Comparison of ENCODE assay signal across 30 mouse cellular contexts in genomic region chr5:139559782-139560181, GRCm38 (mm10). TPM values are rescaled to one million over a fixed set of nuclear protein-coding genes. Genes with fewer than 3 reads are reported as not detected.
DNase-seq lines count a peak whose midpoint lies in the region; ATAC-seq and TF ChIP-seq lines count a peak whose summit lies in the region.
"Had no signal": no experiment of that assay in that cellular context is flagged by ENCODE, and none has a peak within 500 bp of the region (broad histone marks: within the 10 kb centered on the region; RNA-seq: fewer than 3 reads in every experiment).

No protein-coding gene starts in this region.

- H3K27me3 ChIP-seq in intestine, embryonic 16.5 days (replicated peaks; ENCODE audit: control insufficient read depth, insufficient read depth, low read length) = peaks cover 79% of the 10 kb centered on the region
- H3K27me3 ChIP-seq in intestine, postnatal 0 days (replicated peaks; ENCODE audit: control insufficient read depth, insufficient read depth, low read length) = peaks cover 79% of the 10 kb centered on the region
- H3K27me3 ChIP-seq in midbrain, embryonic 14.5 days (ENCODE audit: control insufficient read depth, insufficient read depth, low read length) = peaks cover 44% of the 10 kb centered on the region
- H3K27me3 ChIP-seq in midbrain, embryonic 13.5 days = peaks cover 84% of the 10 kb centered on the region
- H3K27me3 ChIP-seq in lung, postnatal 0 days (replicated peaks; ENCODE audit: insufficient read depth, low read length) = peaks cover 63% of the 10 kb centered on the region

- H3K4me1 ChIP-seq in intestine, embryonic 16.5 days (ENCODE audit: control insufficient read depth, insufficient read depth, low read length) = peaks cover 16% of the 10 kb centered on the region; the same call in 1 of the 2 replicates
- H3K4me1 ChIP-seq in intestine, postnatal 0 days (replicated peaks; ENCODE audit: control insufficient read depth, insufficient read depth, low read length) = 0 out of 2 replicates have a peak, but pooled peaks cover 3% of the 10 kb centered on the region
- peaks cover 33% of the 10 kb centered on the region for H3K4me1 ChIP-seq in midbrain, embryonic 14.5 days (ENCODE audit: control insufficient read depth, insufficient read depth, low read length)
- H3K4me1 ChIP-seq in midbrain, embryonic 13.5 days (replicated peaks) = peaks cover 51% of the 10 kb centered on the region
- no peaks in the 10 kb centered on the region for H3K4me1 ChIP-seq in lung, postnatal 0 days (ENCODE audit: insufficient read depth, low read depth, low read length)

- TF ChIP-seq CTCF in intestine, postnatal 0 days (IDR thresholded peaks at IDR 0.05; ENCODE audit: low read depth) = no peak
- no peak for TF ChIP-seq CTCF in lung, postnatal 0 days (IDR thresholded peaks at IDR 0.05)

- DNase-seq in adrenal gland, adult 2 months = peak; percentile 60
- no peak for DNase-seq in adrenal gland, adult 18-20 months (ENCODE audit: low spot score in 2 of 2)
- no peak for DNase-seq in midbrain, embryonic 14.5 days
- no peak for DNase-seq in lung, postnatal 0 days (ENCODE audit: low spot score)
- DNase-seq: adrenal gland, postnatal 10 days; cerebellum, adult 2 months; gastrocnemius, postnatal 10 days; kidney, adult 9 months; layer of hippocampus, postnatal 36 days; lung, postnatal 14 days; right cerebral cortex, postnatal 14 days; thymus, adult 2 months; thymus, postnatal 4 days had no signal

- H3K4me3 ChIP-seq in intestine, embryonic 16.5 days (ENCODE audit: low read length) = no peak overlapping the region
- H3K4me3 ChIP-seq in intestine, postnatal 0 days (ENCODE audit: low read depth, low read length) = no peak overlapping the region
- H3K4me3 ChIP-seq in midbrain, embryonic 14.5 days (replicated peaks; ENCODE audit: low read depth, low read length) = no peak overlapping the region
- no peak overlapping the region for H3K4me3 ChIP-seq in midbrain, embryonic 13.5 days (replicated peaks)
- H3K4me3 ChIP-seq in lung, postnatal 0 days (ENCODE audit: low read depth, low read length) = no peak overlapping the region
- H3K4me3 ChIP-seq: embryonic facial prominence, embryonic 12.5 days; forebrain, embryonic 15.5 days; heart, embryonic 10.5 days; midbrain, embryonic 12.5 days had no signal

- no peaks in the 10 kb centered on the region for H3K9me3 ChIP-seq in intestine, embryonic 16.5 days (ENCODE audit: control insufficient read depth, low read length)
- H3K9me3 ChIP-seq in intestine, postnatal 0 days (ENCODE audit: control insufficient read depth) = no peaks in the 10 kb centered on the region
- H3K9me3 ChIP-seq in midbrain, embryonic 14.5 days (ENCODE audit: control insufficient read depth, low read length) = no peaks in the 10 kb centered on the region
- H3K9me3 ChIP-seq in midbrain, embryonic 13.5 days = no peaks in the 10 kb centered on the region
- H3K9me3 ChIP-seq in lung, postnatal 0 days (ENCODE audit: low read length) = no peaks in the 10 kb centered on the region
- H3K9me3 ChIP-seq: embryonic facial prominence, embryonic 12.5 days; forebrain, embryonic 15.5 days; heart, embryonic 10.5 days; midbrain, embryonic 12.5 days had no signal

- 34% methylated on average over 7 of the region's 7 CpGs for WGBS in intestine, embryonic 16.5 days
- 36% methylated on average over 7 of the region's 7 CpGs for WGBS in intestine, postnatal 0 days
- 49% methylated on average over 7 of the region's 7 CpGs for WGBS in midbrain, embryonic 14.5 days
- WGBS in midbrain, embryonic 13.5 days = 49% methylated on average over 7 of the region's 7 CpGs
- WGBS in lung, postnatal 0 days = 33% methylated on average over 7 of the region's 7 CpGs

- TF ChIP-seq EP300 in lung, postnatal 0 days (IDR thresholded peaks at IDR 0.05) = no peak

- H3K4me2 ChIP-seq in intestine, embryonic 16.5 days (ENCODE audit: low read depth, low read length) = no peak overlapping the region
- H3K4me2 ChIP-seq in intestine, postnatal 0 days (replicated peaks; ENCODE audit: low read depth) = no peak overlapping the region
- no peak overlapping the region for H3K4me2 ChIP-seq in midbrain, embryonic 14.5 days (ENCODE audit: low read length)
- H3K4me2 ChIP-seq in midbrain, embryonic 13.5 days (replicated peaks) = no peak overlapping the region
- no peak overlapping the region for H3K4me2 ChIP-seq in lung, postnatal 0 days (replicated peaks; ENCODE audit: low read depth, low read length)
- H3K4me2 ChIP-seq: embryonic facial prominence, embryonic 12.5 days; liver, embryonic 11.5 days had no signal

- no peaks in the 10 kb centered on the region for H3K36me3 ChIP-seq in intestine, embryonic 16.5 days (ENCODE audit: control insufficient read depth, insufficient read depth, low read length)
- H3K36me3 ChIP-seq in intestine, postnatal 0 days (ENCODE audit: control insufficient read depth, insufficient read depth) = no peaks in the 10 kb centered on the region
- no peaks in the 10 kb centered on the region for H3K36me3 ChIP-seq in midbrain, embryonic 14.5 days (ENCODE audit: control insufficient read depth, insufficient read depth, low read length)
- no peaks in the 10 kb centered on the region for H3K36me3 ChIP-seq in midbrain, embryonic 13.5 days
- H3K36me3 ChIP-seq in lung, postnatal 0 days (ENCODE audit: insufficient read depth, low read length) = no peaks in the 10 kb centered on the region
- H3K36me3 ChIP-seq: embryonic facial prominence, embryonic 12.5 days; forebrain, embryonic 15.5 days; heart, embryonic 10.5 days; midbrain, embryonic 12.5 days had no signal

- H3K27ac ChIP-seq in intestine, embryonic 16.5 days (ENCODE audit: low read length) = no peak overlapping the region
- H3K27ac ChIP-seq in intestine, postnatal 0 days (ENCODE audit: low read depth, low read length) = no peak overlapping the region
- 0 out of 2 replicates have a peak overlapping the region, but pooled peaks have one; percentile 60 for H3K27ac ChIP-seq in midbrain, embryonic 14.5 days (replicated peaks; ENCODE audit: low read depth, low read length)
- H3K27ac ChIP-seq in midbrain, embryonic 13.5 days = no peak overlapping the region
- H3K27ac ChIP-seq in lung, postnatal 0 days (ENCODE audit: low read length) = no peak overlapping the region
- H3K27ac ChIP-seq: embryonic facial prominence, embryonic 12.5 days; heart, embryonic 10.5 days; stomach, postnatal 0 days had no signal

- ATAC-seq in intestine, embryonic 16.5 days = peak; percentile 54
- no peak for ATAC-seq in intestine, postnatal 0 days
- ATAC-seq in midbrain, embryonic 14.5 days (ENCODE audit: low FRiP score, low TSS enrichment) = no peak
- ATAC-seq in midbrain, embryonic 13.5 days = no peak
- no peak for ATAC-seq in lung, postnatal 0 days
- ATAC-seq: forebrain, embryonic 15.5 days; Patski had no signal

- H3K9ac ChIP-seq in intestine, embryonic 16.5 days (ENCODE audit: low read depth, low read length) = no peak overlapping the region
- H3K9ac ChIP-seq in intestine, postnatal 0 days (ENCODE audit: low read depth, low read length) = no peak overlapping the region
- H3K9ac ChIP-seq in midbrain, embryonic 14.5 days (replicated peaks; ENCODE audit: low read length) = no peak overlapping the region
- no peak overlapping the region for H3K9ac ChIP-seq in midbrain, embryonic 13.5 days (replicated peaks)
- H3K9ac ChIP-seq in lung, postnatal 0 days (replicated peaks; ENCODE audit: low read depth) = no peak overlapping the region
- H3K9ac ChIP-seq: embryonic facial prominence, embryonic 12.5 days; forebrain, embryonic 15.5 days had no signal

RNA-seq across cellular contexts. Expression of gene Uncx, which starts 16.5 kb away (rescaled TPM):
- total RNA-seq in adrenal gland, adult 2 months (2021) = not detected
- polyA plus RNA-seq in adrenal gland, adult 2 months (2012; rRNA removed) = 0.04 TPM in 1 of 2 replicates, not detected in the other
- total RNA-seq in adrenal gland, adult 18-20 months (2021) = not detected
- not detected in 2 replicates for polyA plus RNA-seq in intestine, embryonic 16.5 days (2015; fragmentation: Nextera tagmentation; extraction: Ambion mirVana)
- polyA plus RNA-seq in intestine, postnatal 0 days (2015; fragmentation: Nextera tagmentation; extraction: Ambion mirVana) = not detected in 2 replicates
- polyA plus RNA-seq in midbrain, embryonic 14.5 days (2014; fragmentation: Nextera tagmentation; extraction: Ambion mirVana) = 39.6 and 44.0 TPM in 2 replicates
- polyA plus RNA-seq in midbrain, embryonic 13.5 days (2015; fragmentation: Nextera tagmentation; extraction: Ambion mirVana) = 48.5 and 58.7 TPM in 2 replicates
- not detected in 2 replicates for polyA plus RNA-seq in lung, postnatal 0 days (2015; fragmentation: Nextera tagmentation; extraction: Ambion mirVana)
- total RNA-seq: adrenal gland, postnatal 10 days; ES-E14; gastrocnemius, postnatal 10 days; granulocyte monocyte progenitor cell, adult 5-6 weeks; hematopoietic stem cell, adult 5-6 weeks; layer of hippocampus, adult 8-10 months; megakaryocyte progenitor cell, adult 5-6 weeks had no signal
- polyA plus RNA-seq: heart, embryonic 16.5 days; intestine, embryonic 14.5 days; liver, embryonic 11.5 days; Patski; stomach, postnatal 0 days had no signal

Comparison
In these comparisons a context has a peak if more than half of its experiments do, and no peak if none do; other contexts are left out.
1. RNA of gene Uncx, which starts 16.5 kb away (polyA plus RNA-seq): 48.5 to 58.7 TPM in midbrain, embryonic 13.5 days and 39.6 to 44.0 TPM in midbrain, embryonic 14.5 days; not detected in lung, postnatal 0 days, 0.04 TPM in adrenal gland, adult 2 months, not detected in intestine, embryonic 16.5 days and not detected in intestine, postnatal 0 days; every median in the first group is over 10 times any median in the second.